Mouse (Mus musculus) B cell, adult 62 days (primary cell): ENCODE results near the gene Atrn. TPM values are rescaled to one million over a fixed set of nuclear protein-coding genes. Genes with fewer than 3 reads are reported as not detected.

ENCODE experiments used
- total RNA-seq: library from RNA; stranded (reverse); gene quantifications from 4 replicates; pipeline ENCODE4 v1.2.4, GENCODE M21; 2023

Gene Atrn
- 17.8 to 19.6 TPM (median 18.5 TPM) in 4 replicates for total RNA-seq

DNA sequence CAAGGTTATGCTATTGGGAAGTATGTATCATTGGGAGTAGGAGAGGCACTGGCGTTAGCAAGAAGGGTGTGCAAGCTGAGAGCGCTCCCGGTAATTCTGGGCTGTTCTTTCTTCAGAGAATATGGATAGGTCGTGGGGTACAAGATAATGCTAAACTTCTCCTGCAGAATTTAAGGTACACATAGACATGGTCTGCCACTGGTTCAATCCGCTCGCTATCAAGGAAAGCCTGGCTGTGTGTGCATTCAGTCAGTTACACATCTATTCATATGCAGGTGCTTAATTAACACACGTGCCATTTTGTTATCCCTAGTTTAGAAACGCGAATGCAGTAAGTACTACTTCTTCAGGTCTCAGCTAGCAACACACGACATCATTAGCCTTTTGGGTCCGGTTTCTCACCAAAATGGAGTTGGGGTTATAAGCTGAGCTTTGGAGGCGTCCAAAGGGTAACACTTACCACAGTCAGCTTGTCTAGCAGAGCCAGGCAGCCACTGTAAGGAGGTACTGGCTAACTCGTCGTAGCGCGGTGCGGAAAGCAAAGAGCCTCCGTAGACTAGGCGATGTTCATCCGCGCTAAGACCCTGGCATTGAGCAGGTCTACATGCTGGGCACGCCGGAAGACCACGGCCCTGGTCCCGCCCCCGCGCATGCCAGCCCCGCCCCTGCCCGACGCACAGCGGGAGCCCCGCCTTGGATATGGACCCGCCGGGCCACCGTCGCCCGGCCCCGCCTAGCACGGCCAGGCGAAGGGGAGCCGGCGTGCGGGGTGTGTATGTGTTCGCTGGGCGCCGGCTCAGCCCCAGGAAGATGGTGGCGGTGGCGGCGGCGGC is at the start of gene Atrn, which contains the start of gene 4930402H24Rik:
TSS of gene Atrn (plus strand) at position 745 of the 833 bp plus-strand sequence.
TSS of gene 4930402H24Rik (minus strand) at position 656 of the 833 bp plus-strand sequence.

GRCm38 (mm10) chr2:131042988-131043387 is 136.7 kb downstream of the Atrn start, which contains the start of gene Gfra4:
Gfra4 (minus strand) TSS chr2:131043088.

DNA sequence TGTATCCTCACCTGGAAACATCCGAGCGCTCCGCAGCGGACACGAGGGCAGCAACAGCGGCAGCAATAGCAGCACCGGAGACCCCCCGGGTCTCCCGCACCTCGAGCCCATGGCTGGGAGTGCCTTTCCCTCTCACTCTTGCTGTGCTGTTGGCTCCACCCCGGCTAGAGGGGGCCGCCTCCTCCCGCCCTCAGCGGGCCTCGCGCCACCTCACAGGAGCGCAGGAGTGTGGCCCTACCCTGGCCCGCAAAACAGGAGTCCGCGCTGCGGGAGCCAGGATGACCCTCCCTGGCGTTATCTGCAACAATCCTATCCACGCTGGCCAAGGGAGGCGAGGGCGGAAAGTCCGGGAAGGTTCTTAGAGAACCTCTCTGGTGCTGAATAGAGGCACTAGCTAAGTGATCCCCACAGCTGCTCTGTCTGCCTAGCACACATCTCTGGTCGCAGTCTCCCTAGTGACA is 157.1 kb downstream of the Atrn start, which contains the start of gene Adam33:
TSS of gene Adam33 (minus strand) at position 411 of the 461 bp plus-strand sequence.

Other genes starting within 250 kb of the Atrn start
- 136 to 184 TPM (median 139 TPM) in 4 replicates for gene Ddrgk1, start 241.8 kb upstream of the Atrn start, total RNA-seq
- gene Itpa, start 238.9 kb upstream of the Atrn start, total RNA-seq: 12.3 to 17.0 TPM (median 14.2 TPM) in 4 replicates
- 5.1 to 8.9 TPM (median 6.6 TPM) in 4 replicates for gene Slc4a11, start 209.0 kb upstream of the Atrn start, total RNA-seq
- 13.8 to 20.1 TPM (median 15.8 TPM) in 4 replicates for gene 4930402H24Rik, start 89 bp upstream of the Atrn start, total RNA-seq
- not detected in 4 replicates for gene Gfra4, start 136.6 kb downstream of the Atrn start, total RNA-seq
- gene Adam33, start 157.3 kb downstream of the Atrn start, total RNA-seq: not detected in 4 replicates
- gene Siglec1, start 180.3 kb downstream of the Atrn start, total RNA-seq: 0.09 to 0.38 TPM (median 0.21 TPM) in 4 replicates
- gene Hspa12b, start 220.8 kb downstream of the Atrn start, total RNA-seq: 0.21 TPM in 1 of 4 replicates, not detected in the others
- gene Gm11037, start 227.0 kb downstream of the Atrn start, total RNA-seq: not detected in 4 replicates